Mouse (Mus musculus) liver, embryonic 14.5 days (tissue): ENCODE data around the gene Hormad2.

ENCODE experiments used
- CTCF ChIP-seq: IDR thresholded peaks from 2 replicates; pipeline ENCODE4 v1.5.1; 2016; ENCODE audit warnings: antibody characterized with exemption, low read depth, control low read depth
- EP300 ChIP-seq: IDR thresholded peaks from 2 replicates; pipeline ENCODE4 v1.6.1; 2016; ENCODE audit warnings: antibody characterized with exemption, low read depth

GRCm38 (mm10) chr11:4464186-4464585 lies 23.3 kb upstream of the Hormad2 start:
- TF ChIP-seq CTCF (no peak), EP300 (no peak)
